Mouse (Mus musculus) CH12.LX (cell line): Measurements from ENCODE around the gene Clstn1. TPM values are rescaled to one million over a fixed set of nuclear protein-coding genes. Genes with fewer than 3 reads are reported as not detected.

Experiments
- DNase-seq: peaks from one replicate; pipeline ENCODE4 v3.0.0-alpha.2; 2013; ENCODE audit errors: extremely low read depth
- H3K27ac ChIP-seq: 2 replicates; pipeline ENCODE4 v1.5.1; 2012; ENCODE audit warnings: low read depth, mild to moderate bottlenecking, control low read depth, moderate library complexity; ENCODE audit not compliant: insufficient read depth
- H3K27me3 ChIP-seq: replicated peaks from 2 replicates; pipeline ENCODE3; 2012; ENCODE audit warnings: inconsistent platforms
- H3K36me3 ChIP-seq, 2 experiments: replicated peaks in 1 of 2; 2 replicates each; pipeline versions ENCODE3 to v1.6.1; 2012; ENCODE audit warnings: inconsistent platforms in 1 of 2, low read length in 1 of 2, mild to moderate bottlenecking in 1 of 2, mixed read lengths in 1 of 2, moderate library complexity in 1 of 2; ENCODE audit not compliant: control insufficient read depth in 1 of 2, insufficient read depth in 1 of 2
- H3K4me1 ChIP-seq, 2 experiments: 2 replicates each; pipeline ENCODE4 v1.6.1; 2012; ENCODE audit warnings: inconsistent platforms in 1 of 2, moderate library complexity in 1 of 2; ENCODE audit not compliant: insufficient read depth in 2 of 2, control insufficient read depth in 1 of 2
- H3K4me2 ChIP-seq: 2 replicates; pipeline ENCODE4 v1.6.1; 2012; ENCODE audit warnings: low read depth, mild to moderate bottlenecking, control low read depth; ENCODE audit not compliant: poor library complexity, insufficient read depth, severe bottlenecking
- H3K4me3 ChIP-seq, 3 experiments: fragments of 150-350 bp in 1 of 3; sonication (generic) in 1 of 3; replicated peaks in 1 of 3; 2 replicates each; pipeline versions ENCODE3 to v1.5.1; 2011 to 2012; ENCODE audit warnings: low read depth in 2 of 3, low read length in 2 of 3, mild to moderate bottlenecking in 2 of 3, moderate library complexity in 2 of 3, control low read depth in 1 of 3, improper control_type of control experiment in 1 of 3, inconsistent platforms in 1 of 3, mixed read lengths in 1 of 3; ENCODE audit not compliant: poor library complexity in 1 of 3
- H3K79me2 ChIP-seq: replicated peaks from 2 replicates; pipeline ENCODE4 v1.6.1; 2012; ENCODE audit warnings: mild to moderate bottlenecking, moderate library complexity; ENCODE audit not compliant: control insufficient read depth, poor library complexity, insufficient read depth, severe bottlenecking; ENCODE audit errors: extremely low read depth
- H3K9ac ChIP-seq: 2 replicates; pipeline ENCODE4 v1.6.1; 2012; ENCODE audit warnings: low read depth, mild to moderate bottlenecking, control low read depth, moderate library complexity; ENCODE audit not compliant: insufficient read depth
- H3K9me3 ChIP-seq: replicated peaks from 2 replicates; pipeline ENCODE3; 2012; ENCODE audit warnings: low read length, inconsistent platforms, mixed read lengths
- BHLHE40 ChIP-seq: IDR thresholded peaks from 2 replicates; pipeline ENCODE4 v1.6.1; 2011; ENCODE audit warnings: mild to moderate bottlenecking, low read depth, low read length, improper control_type of control experiment
- CTCF ChIP-seq, 2 experiments: IDR thresholded peaks in 1 of 2; conservative IDR thresholded peaks in 1 of 2; 2 replicates each; pipeline ENCODE4 v1.5.1; 2011 to 2012; ENCODE audit warnings: low read depth in 2 of 2, low read length in 2 of 2, improper control_type of control experiment in 1 of 2, inconsistent platforms in 1 of 2, mild to moderate bottlenecking in 1 of 2, moderate library complexity in 1 of 2
- ELF1 ChIP-seq: IDR thresholded peaks from 2 replicates; pipeline ENCODE4 v1.6.1; 2014; ENCODE audit warnings: low read depth, mild to moderate bottlenecking, inconsistent platforms, low read length, improper control_type of control experiment
- GABPA ChIP-seq: IDR thresholded peaks from 2 replicates; pipeline ENCODE4 v1.6.1; 2012; ENCODE audit warnings: low read depth, low read length, improper control_type of control experiment, inconsistent platforms; ENCODE audit not compliant: insufficient replicate concordance
- JUN ChIP-seq: IDR thresholded peaks from 2 replicates; pipeline ENCODE4 v1.6.1; 2011; ENCODE audit warnings: low read depth, mild to moderate bottlenecking, low read length, improper control_type of control experiment, moderate library complexity; ENCODE audit not compliant: insufficient read depth
- JUND ChIP-seq: conservative IDR thresholded peaks from 2 replicates; pipeline ENCODE4 v1.6.1; 2011; ENCODE audit warnings: low read depth, low read length, improper control_type of control experiment
- MEF2A ChIP-seq: IDR thresholded peaks from 2 replicates; pipeline ENCODE4 v1.6.1; 2014; ENCODE audit warnings: low read depth, mild to moderate bottlenecking, inconsistent platforms, low read length, improper control_type of control experiment, borderline replicate concordance
- MYC ChIP-seq: IDR thresholded peaks from 2 replicates; pipeline ENCODE4 v1.6.1; 2011; ENCODE audit warnings: low read depth, mild to moderate bottlenecking, improper control_type of control experiment, low read length
- NELFE ChIP-seq: IDR thresholded peaks from 2 replicates; pipeline ENCODE4 v1.6.1; 2011; ENCODE audit warnings: low read depth, low read length, improper control_type of control experiment
- PAX5 ChIP-seq: IDR thresholded peaks from 2 replicates; pipeline ENCODE4 v1.6.1; 2012; ENCODE audit warnings: low read length, inconsistent platforms, mixed read lengths
- POLR2A ChIP-seq: IDR thresholded peaks from 2 replicates; pipeline ENCODE4 v1.6.1; 2011; ENCODE audit warnings: low read depth, mild to moderate bottlenecking, improper control_type of control experiment, low read length
- POLR2AphosphoS2 ChIP-seq: IDR thresholded peaks from 2 replicates; pipeline ENCODE4 v1.6.1; 2011; ENCODE audit warnings: low read depth, low read length, improper control_type of control experiment
- RAD21 ChIP-seq: IDR thresholded peaks from 2 replicates; pipeline ENCODE4 v1.6.1; 2011; ENCODE audit warnings: low read depth, mild to moderate bottlenecking, low read length, improper control_type of control experiment, moderate library complexity
- RCOR1 ChIP-seq: conservative IDR thresholded peaks from 2 replicates; pipeline ENCODE4 v1.6.1; 2012; ENCODE audit warnings: low read depth, mild to moderate bottlenecking, inconsistent platforms, low read length, improper control_type of control experiment
- SMC3 ChIP-seq: IDR thresholded peaks from 2 replicates; pipeline ENCODE4 v1.6.1; 2011; ENCODE audit warnings: low read depth, low read length, improper control_type of control experiment
- TBP ChIP-seq: conservative IDR thresholded peaks from 2 replicates; pipeline ENCODE4 v1.6.1; 2011; ENCODE audit warnings: low read depth, low read length, improper control_type of control experiment
- USF1 ChIP-seq: IDR thresholded peaks from 2 replicates; pipeline ENCODE4 v1.6.1; 2014; ENCODE audit warnings: low read depth, mild to moderate bottlenecking, inconsistent platforms, low read length, improper control_type of control experiment
- USF2 ChIP-seq: conservative IDR thresholded peaks from 2 replicates; pipeline ENCODE4 v1.6.1; 2011; ENCODE audit warnings: low read depth, low read length, improper control_type of control experiment
- ZC3H11A ChIP-seq: IDR thresholded peaks from 2 replicates; pipeline ENCODE4 v1.6.1; 2012; ENCODE audit warnings: low read depth, mild to moderate bottlenecking, inconsistent platforms, low read length, improper control_type of control experiment
- ZKSCAN1 ChIP-seq: IDR thresholded peaks from 2 replicates; pipeline ENCODE4 v1.6.1; 2012; ENCODE audit warnings: low read depth, inconsistent platforms, low read length, improper control_type of control experiment, borderline replicate concordance
- ZNF384 ChIP-seq: IDR thresholded peaks from 2 replicates; pipeline ENCODE4 v1.6.1; 2012; ENCODE audit warnings: low read depth, low read length, improper control_type of control experiment, inconsistent platforms
- dilution Hi-C: fragments of 300-500 bp; cut with MboI; formaldehyde crosslinking; loops from 2 replicates; pipeline ENCODE4 v1.14.3; 2020; ENCODE audit warnings: low sequenced_read_pairs; ENCODE audit not compliant: extremely low pct_unique_long_range_greater_than_20kb, extremely low pct_ligation_motif_present
- in situ Hi-C: fragments of 300-500 bp; cut with MboI; formaldehyde crosslinking; loops from 3 replicates; pipeline ENCODE4 v1.14.3; 2019; ENCODE audit warnings: low sequenced_read_pairs, low pct_ligation_motif_present, low pct_unique_long_range_greater_than_20kb, mixed read lengths
- polyA plus RNA-seq: library from polyadenylated mRNA; unstranded; fragments of >175 nt; gene quantifications from 2 replicates; pipeline ENCODE4 v1.2.1, GENCODE M21; 2012; ENCODE audit warnings: low read depth; ENCODE audit not compliant: insufficient read length
- total RNA-seq, 2 experiments: library from RNA; depleted of rRNA; stranded (reverse); fragments of 300-350 nt in 1 of 2; fragments of >200 nt in 1 of 2; gene quantifications; 2 replicates each; pipeline ENCODE4 v1.2.3; 2012 to 2014

Gene Clstn1
- total and polyA plus RNA-seq, 3 experiments: 26.4 to 53.1 (median 35.2) TPM

GRCm38 (mm10) chr4:149587596-149588168, 1.4 kb downstream of the Clstn1 start:
- dilution Hi-C loops: no loop called here
- Histone ChIP-seq H3K79me2 (peaks cover 10% of the 10 kb centered on the region), H3K36me3 (peaks cover 0 to 1% of the 10 kb centered on the region in 2 experiments), H3K27me3 (peaks cover 25% of the 10 kb centered on the region), H3K27ac (no peak overlapping the region), H3K9ac (no peak overlapping the region)
- no peak for TF ChIP-seq NELFE
- TF ChIP-seq JUND: no peak
- TF ChIP-seq ZNF384: no peak
- no peak for TF ChIP-seq GABPA
- no peak for TF ChIP-seq MEF2A
- TF ChIP-seq RAD21: no peak
- TF ChIP-seq USF2: no peak
- no peak for TF ChIP-seq ELF1
- no peak for TF ChIP-seq POLR2A
- no peak for TF ChIP-seq MYC
- TF ChIP-seq SMC3: no peak
- TF ChIP-seq PAX5: no peak
- no peak for TF ChIP-seq JUN
- no peak for TF ChIP-seq TBP
- TF ChIP-seq RCOR1: no peak
- TF ChIP-seq, all 38 proteins: peak for 0
- DNase-seq: no peak
- in situ Hi-C loops: no loop called here
- H3K4me2 ChIP-seq: peak overlapping the region; percentile 63; the same call in 1 of the 2 replicates
- no peaks in the 10 kb centered on the region for H3K9me3 ChIP-seq
- peaks cover 15 to 19% of the 10 kb centered on the region in 2 experiments for H3K4me1 ChIP-seq
- peak overlapping the region in 1 of 3 experiments; percentile 70 for H3K4me3 ChIP-seq

GRCm38 (mm10) chr4:149590200-149590599, 3.9 kb downstream of the Clstn1 start:
- dilution Hi-C loops (no loop called here), in situ Hi-C loops (no loop called here)
- TF ChIP-seq ZKSCAN1 (no peak), ZC3H11A (no peak), BHLHE40 (no peak), POLR2AphosphoS2 (no peak), MYC (no peak), CTCF (conservative IDR thresholded peaks at IDR 0.05 in 1 of 2, IDR thresholded peaks at IDR 0.05 in 1 of 2; ENCODE audit: low read depth in 2 of 2, low read length in 2 of 2) (peak in 1 of 2 experiments; percentile 28; a peak in 1 of 4 replicates), USF1 (no peak)
- Histone ChIP-seq H3K4me3 (no peak overlapping the region), H3K9me3 (no peaks in the 10 kb centered on the region), H3K36me3 (peaks cover 0 to 5% of the 10 kb centered on the region in 2 experiments), H3K27ac (no peak overlapping the region), H3K27me3 (peaks cover 8% of the 10 kb centered on the region), H3K79me2 (peaks cover 16% of the 10 kb centered on the region), H3K4me2 (no peak overlapping the region), H3K9ac (no peak overlapping the region), H3K4me1 (peaks cover 14 to 21% of the 10 kb centered on the region in 2 experiments)
- DNase-seq: no peak
